Mouse (Mus musculus): ENCODE results near the gene A930004D18Rik.
A peak's percentile ranks its signal among the peaks of the same experiment; 100 is the strongest.

A930004D18Rik gene

DNA sequence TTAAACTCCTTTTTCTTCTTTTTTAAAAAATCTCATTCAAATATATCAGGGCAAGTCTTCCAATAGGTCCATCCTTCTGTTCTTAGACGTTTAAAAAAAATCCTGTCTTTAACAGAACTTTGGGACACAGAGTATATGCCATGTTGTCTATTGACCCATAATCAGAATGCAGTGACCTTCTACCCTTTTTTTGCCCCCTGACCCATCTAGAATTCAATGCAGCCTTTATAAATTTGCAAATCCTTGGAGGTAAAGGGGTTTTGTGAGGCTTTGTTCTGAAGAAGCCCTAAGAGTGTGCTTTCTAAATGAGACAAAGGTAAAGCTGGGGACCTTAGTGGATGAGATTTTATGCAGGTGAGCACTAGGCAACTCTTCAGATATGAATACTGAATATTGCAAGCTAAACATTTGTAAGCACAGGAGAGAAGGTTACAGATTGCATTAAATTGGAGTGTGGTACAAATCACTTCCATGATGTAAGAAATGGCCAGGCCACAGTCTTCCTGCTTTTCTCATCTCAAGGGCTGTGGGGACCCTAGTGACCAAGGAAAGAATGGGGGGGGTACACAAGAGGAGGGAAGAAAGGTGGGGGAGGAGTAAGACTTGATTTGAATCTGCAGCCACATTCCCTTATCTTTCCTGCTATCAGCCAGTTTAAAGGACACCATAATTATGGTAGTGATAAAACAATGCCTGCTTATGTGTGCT lies 15.9 kb upstream of the A930004D18Rik start:
- no peak for DNase-seq (ENCODE audit: low read depth, low spot score)

DNA sequence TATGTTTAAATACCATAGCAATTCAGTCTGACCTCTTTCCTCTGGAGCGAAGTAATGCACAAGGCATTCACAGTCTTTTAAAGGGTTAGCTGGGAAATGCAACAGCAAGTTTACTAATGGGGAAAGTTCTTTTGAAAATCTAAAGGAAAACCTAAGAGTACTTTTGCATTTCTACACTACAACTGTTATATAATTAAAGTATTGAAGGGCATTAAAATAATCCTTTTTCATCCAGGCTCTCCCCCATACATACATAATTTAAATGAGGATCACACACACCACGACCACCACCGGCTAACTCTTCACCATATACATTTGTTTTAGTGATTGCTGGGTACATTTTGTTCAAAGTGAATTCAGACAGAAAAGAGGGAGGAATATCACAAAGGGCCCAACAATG lies 15.0 kb upstream of the A930004D18Rik start:
- no peak for DNase-seq (ENCODE audit: low read depth, low spot score)

DNA sequence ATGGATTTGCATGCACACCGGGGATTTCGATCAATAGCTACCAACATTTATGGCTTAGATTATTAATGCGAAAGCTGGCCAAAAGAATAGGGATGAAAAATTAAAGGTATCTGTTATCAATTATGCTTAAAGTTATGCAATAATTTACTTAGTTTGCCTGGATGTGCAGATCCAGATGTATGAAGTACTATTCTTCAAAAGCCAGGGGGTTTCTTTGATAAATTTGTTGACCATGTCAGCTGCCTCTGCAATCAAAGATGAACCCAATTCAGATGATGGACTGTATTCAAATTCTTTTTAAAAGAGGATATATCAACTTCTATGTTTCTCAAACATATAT lies 14.3 kb upstream of the A930004D18Rik start:
- no peak for DNase-seq (ENCODE audit: low read depth, low spot score)

DNA sequence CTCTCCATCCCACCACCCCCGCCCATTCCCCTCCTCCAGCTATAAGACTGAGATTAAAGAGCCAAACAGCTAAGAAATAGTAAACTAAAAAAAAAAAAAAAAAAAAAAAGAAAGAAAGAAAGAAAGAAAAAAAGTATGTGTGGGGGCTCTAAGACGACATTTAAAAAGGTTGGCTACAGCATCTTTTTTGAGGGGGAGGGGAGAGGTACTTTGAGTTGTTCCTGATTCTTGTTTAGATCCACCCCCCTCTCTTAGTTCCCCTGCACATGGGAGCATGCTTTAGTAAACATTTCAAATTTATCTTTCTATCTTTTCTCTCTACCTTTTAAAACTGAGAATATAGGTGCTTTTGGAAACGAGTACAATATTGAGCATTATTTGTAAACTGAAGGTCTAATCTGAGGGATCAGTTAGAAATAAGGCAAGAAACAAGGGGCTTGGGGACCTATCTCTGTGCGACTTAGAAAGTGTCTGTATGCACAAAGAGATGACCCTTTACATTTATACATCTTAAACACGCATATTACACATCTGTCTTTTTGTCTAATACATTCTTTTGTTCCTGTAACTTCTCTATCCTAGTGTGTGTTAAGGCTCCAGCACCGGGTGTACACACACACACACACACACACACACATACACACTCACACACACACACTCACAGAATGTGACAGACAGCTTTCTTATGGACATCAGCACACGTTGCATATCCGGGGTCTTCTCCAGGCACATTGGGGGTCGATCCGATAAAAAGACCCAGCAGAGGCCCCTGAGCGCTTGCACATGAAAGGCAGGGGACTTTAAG lies 13.7 kb upstream of the A930004D18Rik start:
- DNase-seq (ENCODE audit: low read depth, low spot score): no peak

DNA sequence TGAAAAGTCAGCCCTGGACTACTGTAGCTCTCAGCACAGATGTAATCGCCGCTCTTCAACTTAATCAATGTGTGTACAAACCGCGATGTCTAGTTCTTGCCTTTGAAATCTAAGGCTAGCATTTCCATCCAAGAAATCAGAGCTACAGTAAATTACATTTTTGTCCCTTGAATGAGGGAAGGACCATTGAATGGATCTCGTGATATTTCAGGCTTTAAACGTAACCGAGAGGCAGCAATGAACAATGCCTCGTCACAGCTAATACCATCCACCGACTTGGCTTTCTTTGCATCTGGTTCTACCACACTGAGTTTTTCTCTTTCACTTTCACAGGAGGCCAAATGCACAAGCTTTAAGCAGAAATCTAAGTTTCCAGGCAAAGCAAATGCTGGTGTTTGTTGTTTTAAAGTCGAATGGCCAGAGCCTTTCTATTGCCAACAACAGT lies 13.0 kb upstream of the A930004D18Rik start:
- no peak for DNase-seq (ENCODE audit: low read depth, low spot score)

DNA sequence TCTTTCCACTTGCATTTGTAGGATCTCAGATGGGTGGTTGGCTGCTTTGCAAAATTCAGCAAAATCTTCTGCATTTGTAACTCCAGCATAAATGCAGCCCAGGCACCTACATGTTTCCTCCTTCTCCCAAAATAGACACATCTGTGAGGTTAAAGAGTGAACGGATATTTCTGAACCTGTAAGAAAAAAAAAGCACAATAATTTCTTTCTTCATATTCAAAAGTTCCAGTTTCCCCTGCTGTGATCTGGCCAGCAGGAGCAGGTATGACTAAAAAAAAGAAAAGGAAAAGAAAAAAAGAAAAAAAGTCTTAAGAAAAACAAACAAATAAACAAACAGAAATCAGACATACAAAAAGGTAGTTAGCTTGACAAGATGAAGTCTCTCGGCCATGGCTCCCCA lies 12.5 kb upstream of the A930004D18Rik start:
- no peak for DNase-seq (ENCODE audit: low read depth, low spot score)

DNA sequence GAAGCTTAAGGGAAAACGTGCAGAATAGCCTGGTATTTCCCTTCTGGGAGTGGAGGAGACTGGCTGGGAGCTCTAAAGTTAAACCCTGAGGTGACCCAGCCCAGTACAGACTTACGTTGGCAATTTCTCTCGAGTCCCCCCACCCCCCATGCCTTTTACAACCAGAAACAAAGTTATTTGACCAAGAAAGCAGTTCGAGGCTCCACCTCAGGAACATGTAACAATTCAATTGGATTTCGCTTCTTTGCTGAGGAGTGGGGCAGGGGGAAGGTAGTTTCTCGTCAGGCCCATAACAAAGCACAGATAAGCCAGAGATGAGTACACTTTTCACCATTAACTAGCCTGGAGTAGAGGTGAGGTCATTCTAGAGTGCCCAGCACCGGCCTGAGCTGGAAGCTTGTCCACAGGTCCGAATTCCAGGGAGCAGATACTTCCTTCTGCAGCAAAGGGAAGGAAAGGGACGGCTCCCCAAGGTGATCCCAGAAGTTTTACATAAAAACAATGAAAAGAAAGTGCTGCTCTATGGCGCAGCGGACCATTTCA lies 11.8 kb upstream of the A930004D18Rik start:
- peak; percentile 68 for DNase-seq (ENCODE audit: low read depth, low spot score)

DNA sequence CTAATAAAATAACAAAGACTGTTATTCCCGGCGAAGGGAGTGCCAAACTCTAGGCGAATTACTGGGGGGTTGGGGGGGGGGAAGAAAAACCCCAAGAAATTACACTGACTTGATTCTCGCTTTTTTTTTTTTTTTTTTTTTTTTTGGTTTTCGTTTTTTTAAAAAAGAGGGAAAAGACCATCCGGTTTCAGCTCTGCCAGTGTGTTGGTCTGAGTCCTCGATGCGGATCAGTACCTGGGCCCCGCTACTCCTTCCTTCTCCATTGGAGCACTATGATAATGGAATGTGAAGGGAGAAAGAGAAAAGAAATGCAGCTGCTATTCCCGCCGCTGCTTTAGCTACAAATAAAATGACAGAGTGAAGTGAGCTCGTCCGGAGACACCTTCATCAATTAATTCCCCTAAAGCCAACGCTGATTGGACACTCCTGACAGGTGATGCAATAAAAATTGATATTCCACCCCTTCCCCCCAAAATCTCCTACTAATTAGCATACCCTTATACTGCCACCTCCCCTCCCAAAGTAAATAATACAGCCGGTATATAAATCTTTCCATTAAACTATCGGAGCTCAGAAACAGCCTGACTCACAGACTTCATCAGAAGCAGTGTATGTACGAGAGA lies 11.0 kb upstream of the A930004D18Rik start, which contains the start of gene Skida1:
TSS of gene Skida1 (minus strand) at position 599 of the 623 bp plus-strand sequence.
- DNase-seq (ENCODE audit: low read depth, low spot score): no peak

DNA sequence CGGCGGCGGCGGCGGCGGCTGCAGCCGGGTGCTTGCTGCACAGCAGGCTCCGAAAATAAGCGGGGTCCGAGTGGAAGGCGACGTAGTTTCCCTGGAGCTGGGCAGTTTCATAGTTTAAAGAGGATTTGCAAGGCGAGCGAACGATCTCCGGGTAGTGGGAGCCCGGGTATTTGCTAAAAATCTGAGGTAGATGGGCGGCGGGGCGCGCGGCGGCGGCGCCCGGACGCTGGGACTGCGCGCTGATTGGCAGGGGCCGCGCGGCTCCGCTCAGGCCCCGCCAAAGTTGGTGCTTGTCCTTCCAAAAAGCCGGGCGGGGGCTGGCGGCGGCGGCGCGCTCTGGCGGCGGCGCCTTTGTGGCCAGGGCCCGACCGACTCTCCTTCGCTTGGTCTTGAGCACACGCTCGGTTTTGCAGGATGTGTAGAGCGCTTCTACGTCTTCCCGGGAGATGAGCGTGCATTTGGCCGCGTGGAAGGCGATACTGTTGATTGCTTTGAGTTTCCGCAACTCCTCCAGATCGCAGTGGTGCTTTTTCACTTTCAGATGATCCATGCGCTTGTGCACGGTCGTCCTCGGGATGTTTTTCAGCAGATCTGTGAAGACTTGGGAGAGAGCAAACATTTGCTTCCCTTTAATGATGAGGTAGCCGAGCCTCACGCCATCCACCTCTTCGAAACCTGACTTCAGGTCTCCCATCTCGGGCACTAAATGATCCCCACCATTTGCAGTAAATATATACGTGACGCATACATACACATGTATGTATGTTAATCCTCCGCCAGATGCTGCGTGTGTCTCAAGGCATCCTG lies 10.3 kb upstream of the A930004D18Rik start:
- peak; percentile 55 for DNase-seq (ENCODE audit: low read depth, low spot score)

DNA sequence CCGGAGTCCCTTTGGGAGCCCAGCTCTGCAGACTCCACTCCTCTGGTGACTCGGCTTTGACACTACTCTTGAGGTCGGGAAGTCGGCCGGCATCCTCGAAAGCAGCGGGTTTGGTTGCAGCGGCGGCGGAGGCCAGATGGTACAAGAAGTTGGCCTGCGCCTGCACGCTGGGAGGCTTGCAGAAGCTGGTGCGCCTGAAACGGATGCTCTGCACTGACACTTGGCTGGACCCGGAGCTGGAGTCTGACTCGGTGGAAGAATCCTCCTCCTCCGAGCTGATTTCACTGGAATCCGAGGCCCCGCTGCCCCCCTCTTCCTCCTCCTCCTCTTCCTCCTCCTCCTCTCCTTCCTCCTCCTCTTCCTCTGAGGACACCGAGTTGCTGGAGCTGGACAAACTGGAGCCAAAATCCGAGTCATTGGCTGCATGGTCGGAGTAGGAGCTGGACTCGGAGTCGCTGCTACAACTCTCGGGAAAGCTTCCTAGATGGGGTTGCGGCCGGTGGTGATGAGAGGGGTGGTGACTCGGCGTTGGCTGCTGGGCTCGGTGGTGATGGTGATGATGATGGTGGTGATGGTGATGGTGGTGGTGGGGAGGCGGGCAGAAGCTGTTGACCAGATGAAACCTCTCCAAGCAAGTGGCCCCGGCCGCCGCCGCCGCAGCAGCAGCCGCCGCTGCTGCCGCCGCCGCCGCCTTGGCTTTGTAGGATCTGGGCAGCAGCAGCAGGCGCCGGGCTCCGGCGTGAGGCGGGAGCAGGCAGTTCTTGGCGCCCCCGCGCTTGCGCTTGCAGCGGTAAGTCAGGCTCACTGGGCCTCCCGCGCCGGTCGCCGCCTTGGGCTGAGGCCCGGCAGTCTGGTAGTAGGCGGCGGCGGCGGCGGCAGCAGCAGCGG lies 9.5 kb upstream of the A930004D18Rik start:
- peak; percentile 47 for DNase-seq (ENCODE audit: low read depth, low spot score)

DNA sequence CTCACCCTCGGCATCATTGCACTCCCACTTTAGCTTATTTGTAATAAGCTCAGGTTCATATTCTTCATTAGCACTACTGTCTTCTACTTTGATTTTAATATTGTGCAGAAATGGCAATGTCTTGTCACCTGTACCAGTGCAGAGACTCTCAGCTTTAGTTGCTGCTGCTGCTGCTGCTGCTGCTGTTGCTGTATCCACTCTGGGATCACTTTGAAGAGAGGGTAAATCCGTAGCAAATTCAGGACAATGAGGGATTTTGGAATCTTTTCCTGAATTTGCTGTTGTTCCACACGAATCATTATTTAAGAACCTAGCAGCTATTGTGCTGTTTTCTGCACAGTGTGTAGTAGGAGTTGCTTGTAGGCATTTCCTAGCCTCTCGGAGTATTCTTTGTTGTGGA lies 8.6 kb upstream of the A930004D18Rik start:
- DNase-seq (ENCODE audit: low read depth, low spot score): no peak

DNA sequence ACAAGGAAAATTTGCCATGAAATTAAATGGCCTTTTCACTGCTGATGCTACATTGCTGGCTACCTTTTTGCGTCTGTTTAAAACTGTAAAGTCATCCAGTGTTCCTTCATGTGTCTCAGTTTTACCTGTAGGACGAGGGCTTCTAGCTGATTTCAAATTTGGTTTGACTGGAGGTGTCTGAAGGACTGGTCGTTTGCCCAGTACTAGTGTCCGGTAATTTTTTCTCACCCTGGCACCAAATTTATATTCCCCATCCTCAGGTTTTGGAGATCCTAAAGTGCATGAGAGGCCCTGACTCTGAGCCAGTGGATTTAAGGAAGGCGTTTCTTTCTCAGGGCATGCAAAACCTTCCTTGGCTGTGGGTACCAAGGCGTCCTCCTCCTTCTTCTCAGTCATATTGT lies 8.2 kb upstream of the A930004D18Rik start:
- no peak for DNase-seq (ENCODE audit: low read depth, low spot score)

DNA sequence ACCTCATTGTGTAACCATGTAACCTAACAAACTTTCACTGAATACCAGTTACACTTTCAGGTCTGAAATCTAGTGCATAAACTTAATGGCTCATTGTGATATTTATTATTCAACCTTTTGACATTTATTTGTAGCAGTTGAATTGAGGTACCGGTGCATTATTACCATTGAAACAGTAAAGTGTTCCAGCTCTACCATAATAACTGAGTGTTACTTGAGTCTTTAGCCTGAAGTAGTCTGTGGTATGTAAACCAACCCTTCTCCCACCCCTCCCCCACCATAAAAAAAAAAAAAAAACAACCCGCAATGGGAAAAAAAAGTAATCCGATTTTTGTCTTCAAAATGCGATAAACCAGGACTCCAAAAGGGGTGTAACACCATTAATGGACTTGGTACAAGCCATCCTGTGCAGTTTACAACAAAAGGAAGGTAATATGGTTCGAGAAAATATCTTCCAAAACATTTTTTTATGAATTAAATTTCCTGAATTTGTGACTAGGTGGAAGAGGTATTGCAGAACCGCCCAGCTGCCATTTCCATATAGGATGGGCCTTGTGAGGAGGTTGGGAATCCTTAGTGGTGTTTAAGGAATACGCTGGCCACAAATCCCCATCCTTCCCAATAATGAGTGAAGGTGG lies 7.7 kb upstream of the A930004D18Rik start:
- no peak for DNase-seq (ENCODE audit: low read depth, low spot score)

DNA sequence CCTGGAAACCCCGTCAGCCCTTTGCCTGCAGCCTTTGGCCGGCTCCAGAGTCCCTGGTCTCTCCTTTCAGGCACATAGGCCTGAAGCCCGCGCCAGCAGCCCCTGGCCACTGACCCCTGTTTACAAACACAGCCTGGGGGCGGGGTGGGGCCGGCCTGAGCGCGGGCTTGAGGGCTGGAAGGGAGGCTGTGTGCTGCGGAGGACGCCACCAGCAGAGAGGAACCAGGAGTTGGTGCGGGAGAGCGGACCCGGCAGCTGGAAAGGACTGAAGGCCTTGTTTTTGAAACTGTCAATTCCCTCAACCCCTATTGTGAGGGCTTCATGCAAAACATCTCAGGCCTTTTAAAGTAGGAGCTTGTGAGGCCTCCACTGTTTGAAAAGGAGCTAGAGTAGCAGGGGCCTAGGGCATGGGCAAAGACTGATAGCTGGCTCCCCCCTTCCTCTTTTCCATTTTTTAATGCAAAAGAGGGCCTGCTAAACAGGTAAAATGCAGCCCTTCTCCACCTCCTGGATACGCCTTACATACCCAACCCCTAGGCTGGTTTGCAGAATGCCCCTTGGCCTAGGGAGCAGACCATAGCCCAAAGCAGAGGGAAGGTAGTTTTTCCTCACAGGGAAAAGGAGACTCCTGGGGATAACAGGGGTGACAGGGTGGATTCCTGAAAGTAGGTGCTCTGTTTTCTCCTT lies 3.8 kb upstream of the A930004D18Rik start:
- DNase-seq (ENCODE audit: low read depth, low spot score): peak; percentile 53

DNA sequence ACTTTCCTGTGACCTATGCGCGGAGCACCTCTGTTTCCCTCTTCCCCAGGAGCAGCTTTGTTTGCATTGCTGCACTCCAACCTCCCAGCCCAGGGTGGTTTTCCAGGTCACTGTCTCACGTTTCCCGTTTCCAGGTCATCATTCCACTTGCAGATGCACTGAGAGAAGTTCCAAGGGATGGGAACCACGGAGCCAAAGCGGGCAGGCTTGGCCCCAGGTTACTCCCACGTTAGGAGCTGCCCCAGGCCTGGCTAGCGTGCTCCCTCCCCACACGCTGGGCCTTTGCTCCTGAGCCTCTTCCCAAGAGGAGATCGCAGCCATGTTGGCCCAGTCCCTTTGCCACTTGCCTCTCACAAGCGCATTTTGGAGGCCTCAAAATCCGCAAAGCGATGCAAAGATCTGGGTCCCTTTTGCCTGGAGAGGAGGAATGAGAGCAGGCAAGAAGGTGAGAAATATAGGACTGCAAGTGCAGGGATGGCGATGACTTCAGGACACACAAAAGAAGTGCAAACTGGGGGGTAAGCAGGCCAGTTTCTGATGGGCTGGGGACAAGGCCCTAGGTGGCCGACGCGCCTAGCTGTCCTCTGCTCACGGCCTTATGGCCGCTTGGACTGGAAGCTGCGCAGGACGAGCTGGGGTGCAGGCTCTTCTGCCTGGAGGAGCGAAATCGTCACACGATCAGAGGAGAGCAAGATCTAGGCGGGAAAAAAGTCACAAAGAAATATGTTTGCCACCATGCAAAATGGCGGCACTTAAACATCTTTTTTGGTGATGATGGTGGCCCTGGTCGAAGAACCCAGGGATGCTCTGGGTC lies 3.0 kb upstream of the A930004D18Rik start:
- DNase-seq (ENCODE audit: low read depth, low spot score): peak; percentile 79

DNA sequence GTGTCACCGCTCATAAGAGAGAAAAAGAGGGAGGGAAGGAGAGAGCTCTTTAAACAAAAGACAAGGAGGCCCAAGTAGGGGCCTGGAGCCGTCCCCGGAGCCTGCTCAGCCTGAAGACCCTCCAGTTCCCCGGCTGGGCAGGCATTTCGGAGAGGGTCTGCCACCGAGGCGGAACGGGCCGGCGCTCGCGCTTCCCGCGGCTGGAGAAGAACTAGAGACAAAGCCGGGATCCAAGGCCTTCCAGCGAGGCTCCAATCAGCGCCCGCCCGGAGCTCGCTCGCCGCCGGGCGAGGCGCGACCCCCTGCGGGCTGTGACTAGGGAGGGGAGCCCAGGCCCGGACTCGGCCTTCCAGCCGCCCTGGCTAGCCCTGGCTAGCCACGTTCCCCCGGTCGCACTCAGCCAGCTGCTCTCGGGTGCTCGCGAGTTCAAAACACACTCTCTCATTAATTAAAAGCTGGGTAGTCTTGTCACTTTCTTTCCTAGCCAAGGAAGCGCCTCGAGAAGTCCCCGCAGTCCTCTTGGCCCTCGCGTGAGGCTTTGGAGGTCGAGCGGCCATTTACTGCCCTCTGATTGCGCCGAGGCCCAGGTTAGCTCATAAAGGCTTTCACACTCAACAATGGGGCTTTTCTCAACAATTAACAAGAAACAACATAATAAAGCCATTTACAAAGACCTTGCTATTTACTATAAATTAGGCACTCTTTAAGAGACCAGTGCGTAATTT lies 2.2 kb upstream of the A930004D18Rik start:
- peak; percentile 52 for DNase-seq (ENCODE audit: low read depth, low spot score)

DNA sequence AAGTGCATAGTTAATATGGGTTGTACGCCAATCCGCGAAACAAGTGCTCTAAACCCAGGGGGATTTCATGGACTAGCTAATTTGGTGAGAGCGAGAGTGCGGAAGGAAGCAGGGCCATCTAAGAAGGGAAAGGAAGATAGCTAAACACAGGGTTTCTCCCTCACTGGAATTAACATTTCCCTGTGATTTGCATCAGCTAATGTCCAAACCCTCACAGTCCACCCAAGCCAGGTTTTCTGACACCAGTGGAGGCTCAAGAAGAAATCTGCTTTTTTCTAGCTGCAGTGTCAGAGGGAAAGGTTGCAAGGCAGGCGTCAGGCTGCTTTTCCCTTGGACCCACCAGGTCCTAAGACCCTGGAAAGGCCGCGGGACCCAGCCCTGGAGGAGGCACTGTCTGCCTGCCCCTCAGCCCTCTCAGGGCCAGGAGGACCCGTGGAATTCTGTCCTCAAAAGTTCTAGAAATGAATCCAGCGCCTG lies 1.4 kb upstream of the A930004D18Rik start:
- no peak for DNase-seq (ENCODE audit: low read depth, low spot score)
